Mouse (Mus musculus) liver, embryonic 16.5 days (tissue): Measurements from ENCODE around the gene Tnfsf14. TPM values are rescaled to one million over a fixed set of nuclear protein-coding genes. Genes with fewer than 3 reads are reported as not detected.
A peak's percentile ranks its signal among the peaks of the same experiment; 100 is the strongest.

ENCODE experiments used
- ATAC-seq: fragments of 200-750 bp; cut with Nextera tagmentation; 2 replicates; pipeline ENCODE4 v1.8.0; 2017; ENCODE audit warnings: low read depth, mild to moderate bottlenecking, moderate number of reproducible peaks, moderate library complexity
- H3K27ac ChIP-seq: fragments of 300-500 bp; sonication (generic); 2 replicates; pipeline ENCODE4 v1.5.1; 2014; ENCODE audit warnings: mild to moderate bottlenecking, low read length
- H3K27me3 ChIP-seq: fragments of 300-500 bp; sonication (generic); 2 replicates; pipeline ENCODE4 v1.6.1; 2014; ENCODE audit warnings: low read depth, low read length, mixed read lengths; ENCODE audit not compliant: control insufficient read depth, insufficient read depth
- H3K36me3 ChIP-seq: fragments of 300-500 bp; sonication (generic); 2 replicates; pipeline ENCODE4 v1.6.1; 2014; ENCODE audit warnings: mild to moderate bottlenecking; ENCODE audit not compliant: control insufficient read depth, insufficient read depth
- H3K4me1 ChIP-seq: fragments of 300-500 bp; sonication (generic); 2 replicates; pipeline ENCODE4 v1.6.1; 2014; ENCODE audit warnings: low read depth, low read length, mixed read lengths; ENCODE audit not compliant: control insufficient read depth
- H3K4me2 ChIP-seq: fragments of 300-500 bp; sonication (generic); 2 replicates; pipeline ENCODE4 v1.6.1; 2014; ENCODE audit warnings: low read depth, low read length, mixed read lengths
- H3K4me3 ChIP-seq: fragments of 300-500 bp; sonication (generic); 2 replicates; pipeline ENCODE4 v1.5.1; 2014; ENCODE audit warnings: low read depth, mild to moderate bottlenecking, low read length
- H3K9ac ChIP-seq: fragments of 300-500 bp; sonication (generic); 2 replicates; pipeline ENCODE4 v1.6.1; 2014; ENCODE audit warnings: low read depth, low read length
- H3K9me3 ChIP-seq: fragments of 300-500 bp; sonication (generic); replicated peaks from 2 replicates; pipeline ENCODE4 v1.6.1; 2016; ENCODE audit warnings: low read length; ENCODE audit not compliant: control insufficient read depth
- WGBS: fragments of 180-500 bp; shearing (Covaris S2); extraction: QIAGEN DNeasy Blood & Tissue Kit; methylation state at CpG from one replicate; pipeline ENCODE4 v1.1.7; 2014; ENCODE audit not compliant: insufficient replicate concordance; 5-methylcytosine and 5-hydroxymethylcytosine counted together
- polyA plus RNA-seq: library from polyadenylated mRNA; unstranded; fragments of >200 nt; fragmentation: Nextera tagmentation; extraction: Ambion mirVana; gene quantifications from 2 replicates; pipeline ENCODE4 v1.2.1, GENCODE M21; 2015

Tnfsf14 gene
- polyA plus RNA-seq, 1 experiment from 2014 or later: 1.4 TPM

- no peak overlapping the region for H3K4me2 ChIP-seq
- no peaks in the 10 kb centered on the region for H3K9me3 ChIP-seq
- no peak overlapping the region for H3K9ac ChIP-seq
- peak; percentile 41; the same call in 1 of the 2 replicates for ATAC-seq
- WGBS: 14% methylated on average over 11 of the region's 11 CpGs
- no peaks in the 10 kb centered on the region for H3K27me3 ChIP-seq
- no peak overlapping the region for H3K4me3 ChIP-seq
- H3K27ac ChIP-seq: no peak overlapping the region
- H3K36me3 ChIP-seq: no peaks in the 10 kb centered on the region
- H3K4me1 ChIP-seq: no peaks in the 10 kb centered on the region
Measured at GRCm38 (mm10) chr17:57166800-57167791, 26.9 kb downstream of the Tnfsf14 start.

- Histone ChIP-seq H3K4me1 (no peaks in the 10 kb centered on the region; the same call in 1 of the 2 replicates), H3K4me2 (no peak overlapping the region), H3K27me3 (peaks cover 24% of the 10 kb centered on the region), H3K9me3 (no peaks in the 10 kb centered on the region), H3K27ac (no peak overlapping the region), H3K9ac (no peak overlapping the region), H3K4me3 (no peak overlapping the region), H3K36me3 (no peaks in the 10 kb centered on the region)
- 68% methylated on average over 4 of the region's 4 CpGs for WGBS
- no peak for ATAC-seq
Measured at GRCm38 (mm10) chr17:57153787-57154186, 40.2 kb downstream of the Tnfsf14 start.

- Histone ChIP-seq H3K27ac (no peak overlapping the region), H3K4me1 (no peaks in the 10 kb centered on the region; the same call in 1 of the 2 replicates), H3K9me3 (no peaks in the 10 kb centered on the region), H3K36me3 (no peaks in the 10 kb centered on the region), H3K9ac (no peak overlapping the region), H3K27me3 (peaks cover 32% of the 10 kb centered on the region), H3K4me2 (no peak overlapping the region), H3K4me3 (no peak overlapping the region)
- no peak for ATAC-seq
- WGBS: 64% methylated on average over 6 of the region's 6 CpGs
Measured at GRCm38 (mm10) chr17:57153006-57153405, 41.0 kb downstream of the Tnfsf14 start.

GRCm38 (mm10) chr17:57148994-57149803 lies 44.8 kb downstream of the Tnfsf14 start, which contains the start of gene Cd70:
Gene Cd70, minus strand, starts transcription at chr17:57149777.
- ATAC-seq: no peak
- peaks cover 47% of the 10 kb centered on the region for H3K27me3 ChIP-seq

GRCm38 (mm10) chr17:57148343-57148742 lies 45.6 kb downstream of the Tnfsf14 start:
- H3K27ac ChIP-seq: no peak overlapping the region
- 45% methylated on average over 4 of the region's 4 CpGs for WGBS
- H3K9ac ChIP-seq: no peak overlapping the region
- H3K4me3 ChIP-seq: no peak overlapping the region
- H3K4me2 ChIP-seq: no peak overlapping the region
- no peaks in the 10 kb centered on the region for H3K36me3 ChIP-seq
- H3K4me1 ChIP-seq: no peaks in the 10 kb centered on the region
- H3K27me3 ChIP-seq: peaks cover 47% of the 10 kb centered on the region
- no peak for ATAC-seq
- no peaks in the 10 kb centered on the region for H3K9me3 ChIP-seq

More at GRCm38 (mm10) chr17:57148994-57149803, 44.8 kb downstream of the Tnfsf14 start, which contains the start of gene Cd70:
- no peak within 1 kb of the TSS for H3K4me3 ChIP-seq
- no peaks in the 10 kb centered on the region for H3K36me3 ChIP-seq
- H3K4me1 ChIP-seq: no peaks in the 10 kb centered on the region
- H3K9ac ChIP-seq: no peak within 1 kb of the TSS
- WGBS: 4% methylated on average over 39 of the region's 39 CpGs
- H3K4me2 ChIP-seq: no peak within 1 kb of the TSS
- no peaks in the 10 kb centered on the region for H3K9me3 ChIP-seq
- H3K27ac ChIP-seq: no peak within 1 kb of the TSS

GRCm38 (mm10) chr17:57145115-57145514 lies 48.9 kb downstream of the Tnfsf14 start:
- H3K27me3 ChIP-seq: peaks cover 36% of the 10 kb centered on the region
- no peak overlapping the region for H3K4me3 ChIP-seq
- H3K27ac ChIP-seq: no peak overlapping the region
- 72% methylated on average over 1 of the region's 1 CpGs for WGBS
- H3K36me3 ChIP-seq: no peaks in the 10 kb centered on the region
- H3K9ac ChIP-seq: no peak overlapping the region
- no peak overlapping the region for H3K4me2 ChIP-seq
- ATAC-seq: no peak
- no peaks in the 10 kb centered on the region for H3K9me3 ChIP-seq
- H3K4me1 ChIP-seq: no peaks in the 10 kb centered on the region; the same call in 1 of the 2 replicates

GRCm38 (mm10) chr17:57143704-57144103 lies 50.3 kb downstream of the Tnfsf14 start:
- WGBS: 60% methylated on average over 3 of the region's 3 CpGs
- H3K4me3 ChIP-seq: no peak overlapping the region
- no peak overlapping the region for H3K4me2 ChIP-seq
- H3K27me3 ChIP-seq: peaks cover 22% of the 10 kb centered on the region
- ATAC-seq: no peak
- H3K9ac ChIP-seq: no peak overlapping the region
- no peak overlapping the region for H3K27ac ChIP-seq
- H3K9me3 ChIP-seq: no peaks in the 10 kb centered on the region
- H3K36me3 ChIP-seq: no peaks in the 10 kb centered on the region
- peaks cover 4% of the 10 kb centered on the region; the same call in 1 of the 2 replicates for H3K4me1 ChIP-seq

GRCm38 (mm10) chr17:57139708-57140107 lies 54.3 kb downstream of the Tnfsf14 start:
- H3K27ac ChIP-seq: no peak overlapping the region
- no peaks in the 10 kb centered on the region for H3K27me3 ChIP-seq
- no peaks in the 10 kb centered on the region for H3K36me3 ChIP-seq
- 0 out of 2 replicates have a peak, but pooled peaks have one; percentile 24 for ATAC-seq
- H3K4me2 ChIP-seq: no peak overlapping the region
- H3K9ac ChIP-seq: no peak overlapping the region
- 20% methylated on average over 3 of the region's 3 CpGs for WGBS
- H3K9me3 ChIP-seq: no peaks in the 10 kb centered on the region
- no peak overlapping the region for H3K4me3 ChIP-seq
- peaks cover 4% of the 10 kb centered on the region; the same call in 1 of the 2 replicates for H3K4me1 ChIP-seq
